Mouse (Mus musculus) spleen, adult 2 months (tissue): ENCODE measurements around the gene Cckar.

Experiments used
- CTCF ChIP-seq: fragments of 200-500 bp; IDR thresholded peaks from 2 replicates; pipeline ENCODE4 v1.5.1; 2011; ENCODE audit warnings: mild to moderate bottlenecking, inconsistent platforms; ENCODE audit not compliant: insufficient read depth, insufficient read length, insufficient replicate concordance; ENCODE audit errors: extremely low read depth
- POLR2A ChIP-seq: fragments of 200-500 bp; IDR thresholded peaks from 2 replicates; pipeline ENCODE4 v1.6.1; 2011; ENCODE audit warnings: low read depth, low read length, inconsistent platforms

DNA sequence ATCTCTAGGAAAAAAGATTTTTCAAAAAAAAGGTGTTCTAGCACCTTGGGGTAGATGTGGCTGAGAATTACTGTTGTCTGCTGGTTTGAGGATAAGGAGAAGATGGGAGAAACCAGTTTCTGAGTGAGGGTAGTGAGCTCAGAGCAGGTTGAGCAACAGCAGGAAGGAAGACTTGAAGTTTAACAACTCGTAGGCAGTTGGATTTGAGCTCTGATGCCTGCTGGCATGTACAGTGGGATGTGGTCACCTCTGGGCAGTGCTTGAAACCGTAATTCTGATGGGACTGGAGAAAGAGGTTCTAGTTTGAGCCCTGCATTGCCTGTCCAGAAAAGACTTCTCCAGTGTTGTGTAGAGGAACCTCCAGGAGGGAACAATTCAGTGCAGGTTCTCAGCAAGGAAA is 46.0 kb downstream of the Cckar start:
- TF ChIP-seq POLR2A (no peak), CTCF (no peak)
